Mouse (Mus musculus): ENCODE results near the gene Slc37a4.

- TF ChIP-seq CTCF (IDR thresholded peaks at IDR 0.05; ENCODE audit: extremely low read depth, insufficient read length, insufficient replicate concordance, low read depth, low read length) (no peak), POLR2A (IDR thresholded peaks at IDR 0.05; ENCODE audit: low read depth, low read length) (no peak)
Measured at GRCm38 (mm10) chr9:44410647-44411336, 14.1 kb downstream of the Slc37a4 start.
